Mouse (Mus musculus): ENCODE measurements around the gene Havcr2. TPM values are rescaled to one million over a fixed set of nuclear protein-coding genes. Genes with fewer than 3 reads are reported as not detected.

Havcr2 gene
- polyA plus RNA-seq, 1 experiment from 2014 or later = 0.17 TPM

Other genes starting within 250 kb of the Havcr2 start
- 0.15 and 0.18 TPM in 2 replicates for gene Fndc9, start 219.4 kb upstream of the Havcr2 start, polyA plus RNA-seq (2015; fragmentation: Nextera tagmentation; extraction: Ambion mirVana)
- gene Cyfip2, start 142.1 kb upstream of the Havcr2 start, polyA plus RNA-seq (2015; fragmentation: Nextera tagmentation; extraction: Ambion mirVana) = 11.0 and 14.1 TPM in 2 replicates
- 0.04 and 0.10 TPM in 2 replicates for gene Itk, start 65.4 kb upstream of the Havcr2 start, polyA plus RNA-seq (2015; fragmentation: Nextera tagmentation; extraction: Ambion mirVana)
- gene Fam71b, start 58.4 kb upstream of the Havcr2 start, polyA plus RNA-seq (2015; fragmentation: Nextera tagmentation; extraction: Ambion mirVana) = not detected in 2 replicates
- gene Med7, start 18.0 kb upstream of the Havcr2 start, polyA plus RNA-seq (2015; fragmentation: Nextera tagmentation; extraction: Ambion mirVana) = 83.4 and 92.5 TPM in 2 replicates
- gene Gm12169, start 69.3 kb downstream of the Havcr2 start, polyA plus RNA-seq (2015; fragmentation: Nextera tagmentation; extraction: Ambion mirVana) = not detected in 2 replicates
- gene BC053393, start 116.6 kb downstream of the Havcr2 start, polyA plus RNA-seq (2015; fragmentation: Nextera tagmentation; extraction: Ambion mirVana) = 0.09 TPM in 1 of 2 replicates, not detected in the other
- 0.47 TPM in 1 of 2 replicates, not detected in the other for gene Dppa1, start 174.3 kb downstream of the Havcr2 start, polyA plus RNA-seq (2015; fragmentation: Nextera tagmentation; extraction: Ambion mirVana)

Data from limb, embryonic 13.5 days (tissue).